Mouse (Mus musculus) left cerebral cortex, adult 8-10 months (tissue): ENCODE measurements around the gene Ccdc106. TPM values are rescaled to one million over a fixed set of nuclear protein-coding genes. Genes with fewer than 3 reads are reported as not detected.

ENCODE experiments used
- total RNA-seq, 4 experiments: library from RNA; stranded (reverse); gene quantifications; 2 replicates each; pipeline ENCODE4 v1.2.4; 2022

Gene Ccdc106
- total RNA-seq, 4 experiments from 2014 or later, result 55.7 to 63.0 (median 59.8) TPM

Other genes starting within 250 kb of the Ccdc106 start
- gene Fam71e2, start 249.3 kb upstream of the Ccdc106 start, total RNA-seq, result not detected
- gene Il11, start 237.7 kb upstream of the Ccdc106 start, total RNA-seq, result under 1 TPM; 0.26 to 0.70 (median 0.39) TPM
- not detected for gene Tmem190, start 237.6 kb upstream of the Ccdc106 start, total RNA-seq
- gene Tmem238, start 230.9 kb upstream of the Ccdc106 start, total RNA-seq, result 1 to 10 TPM; 3.0 to 4.2 (median 3.1) TPM
- gene Rpl28, start 227.7 kb upstream of the Ccdc106 start, total RNA-seq, result 100 to 1,000 TPM; 329 to 537 (median 413) TPM
- 100 to 1,000 TPM; 103 to 130 (median 112) TPM for gene Ube2s, start 208.0 kb upstream of the Ccdc106 start, total RNA-seq
- gene Shisa7, start 175.9 kb upstream of the Ccdc106 start, total RNA-seq, result 100 to 1,000 TPM; 105 to 117 (median 110) TPM
- gene Isoc2b, start 150.3 kb upstream of the Ccdc106 start, total RNA-seq, result 1 to 10 TPM; 8.3 to 10.0 (median 9.1) TPM
- gene Isoc2a, start 143.4 kb upstream of the Ccdc106 start, total RNA-seq, result 10 to 100 TPM; 16.1 to 17.7 (median 17.1) TPM
- under 1 TPM in 3 of 4 experiments, not detected in 1; 0.48 to 0.65 (median 0.51) TPM for gene Gm36210, start 114.0 kb upstream of the Ccdc106 start, total RNA-seq
- gene Zfp628, start 105.3 kb upstream of the Ccdc106 start, total RNA-seq, result 10 to 100 TPM; 14.7 to 16.8 (median 15.5) TPM
- gene Nat14, start 98.5 kb upstream of the Ccdc106 start, total RNA-seq, result 100 to 1,000 TPM in 1 of 4 experiments, 10 to 100 TPM in 3; 94.7 to 100 (median 95.8) TPM
- 1 to 10 TPM; 2.1 to 3.5 (median 2.6) TPM for gene Ssc5d, start 94.8 kb upstream of the Ccdc106 start, total RNA-seq
- gene Sbk2, start 56.1 kb upstream of the Ccdc106 start, total RNA-seq, result under 1 TPM; 0.16 to 0.68 (median 0.26) TPM
- 1 to 10 TPM in 3 of 4 experiments, under 1 TPM in 1; 0.88 to 1.3 (median 1.1) TPM for gene Sbk3, start 49.4 kb upstream of the Ccdc106 start, total RNA-seq
- gene Zfp579, start 24.4 kb upstream of the Ccdc106 start, total RNA-seq, result 10 to 100 TPM; 23.3 to 31.7 (median 25.0) TPM
- 1 to 10 TPM; 6.3 to 7.8 (median 6.5) TPM for gene Zfp524, start 6.1 kb upstream of the Ccdc106 start, total RNA-seq
- 10 to 100 TPM; 21.3 to 23.5 (median 23.2) TPM for gene Fiz1, start 5.9 kb upstream of the Ccdc106 start, total RNA-seq
- not detected for gene Gm44973, start 5.1 kb upstream of the Ccdc106 start, total RNA-seq
- gene Zfp865, start 177 bp upstream of the Ccdc106 start, total RNA-seq, result 10 to 100 TPM; 33.5 to 38.8 (median 35.8) TPM
- gene 4632433K11Rik, start 13.6 kb downstream of the Ccdc106 start, total RNA-seq, result 1 to 10 TPM in 1 of 4 experiments, not detected in 3; 1.5 TPM
- gene Zfp784, start 17.9 kb downstream of the Ccdc106 start, total RNA-seq, result 1 to 10 TPM; 5.4 to 6.0 (median 5.7) TPM
- 10 to 100 TPM; 25.2 to 31.7 (median 27.2) TPM for gene Zfp580, start 31.0 kb downstream of the Ccdc106 start, total RNA-seq
- 100 to 1,000 TPM; 159 to 182 (median 174) TPM for gene U2af2, start 41.6 kb downstream of the Ccdc106 start, total RNA-seq
- 100 to 1,000 TPM; 395 to 439 (median 410) TPM for gene Epn1, start 59.7 kb downstream of the Ccdc106 start, total RNA-seq
- not detected for gene Rfpl4, start 96.4 kb downstream of the Ccdc106 start, total RNA-seq
- gene Rasl2-9, start 105.4 kb downstream of the Ccdc106 start, total RNA-seq, result under 1 TPM in 3 of 4 experiments, not detected in 1; 0.34 to 0.51 (median 0.36) TPM
- gene Vmn1r55, start 129.1 kb downstream of the Ccdc106 start, total RNA-seq, result not detected
- gene Vmn1r56, start 176.2 kb downstream of the Ccdc106 start, total RNA-seq, result not detected
- not detected for gene Vmn1r57, start 197.9 kb downstream of the Ccdc106 start, total RNA-seq